Mouse (Mus musculus): Measurements from ENCODE around the gene Adam15. TPM values are rescaled to one million over a fixed set of nuclear protein-coding genes. Genes with fewer than 3 reads are reported as not detected.
A peak's percentile ranks its signal among the peaks of the same experiment; 100 is the strongest.

Gene Adam15
- total RNA-seq, 2 experiments from 2014 or later = 122 to 127 TPM

DNA sequence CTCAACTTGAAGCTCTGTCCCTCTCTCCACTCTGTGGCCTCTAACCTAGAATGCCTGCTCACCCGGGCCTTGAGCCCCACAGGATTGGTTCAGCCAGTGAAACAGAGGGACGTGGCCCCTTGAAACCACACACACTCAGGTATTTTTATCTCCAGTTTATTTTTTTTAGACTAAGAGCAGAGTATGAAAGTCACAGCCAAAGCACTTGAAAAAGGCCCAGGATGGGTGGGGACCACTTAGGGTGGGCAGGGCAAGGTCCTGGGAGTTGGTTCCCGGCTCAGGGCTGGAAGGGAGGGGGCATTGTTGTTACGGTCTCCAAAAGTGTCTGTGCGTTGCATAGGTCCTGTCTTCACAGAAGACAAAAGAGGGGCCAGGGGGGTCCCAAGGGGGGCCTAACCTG, 35.5 kb downstream of the Adam15 start:
- Histone ChIP-seq H3K27ac (peak overlapping the region; percentile 82), H3K4me3 (no peak overlapping the region)
- no peak for TF ChIP-seq CTCF (conservative IDR thresholded peaks at IDR 0.05)
- no peak for DNase-seq (ENCODE audit: low spot score in 2 of 2)

DNA sequence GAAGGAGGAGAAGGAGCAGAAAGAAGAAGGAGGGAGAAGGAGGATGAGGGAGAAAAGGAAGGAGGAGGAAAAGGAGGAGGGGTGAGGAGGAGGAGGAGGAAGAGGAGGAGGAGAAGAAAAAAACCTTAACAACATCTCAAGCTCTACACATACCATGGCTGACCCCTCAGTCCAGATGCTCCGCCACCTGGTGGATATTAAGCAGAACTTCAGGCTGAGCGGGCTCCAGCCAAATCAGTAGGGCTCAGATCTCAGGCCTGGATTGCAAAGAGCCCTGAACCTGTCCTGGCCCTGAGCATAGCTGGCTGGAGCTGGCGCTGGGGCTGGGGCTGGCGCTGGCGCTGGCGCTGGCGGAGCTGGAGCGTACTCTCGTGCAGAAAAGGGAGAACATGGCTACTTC, 41.7 kb downstream of the Adam15 start:
- no peak overlapping the region for H3K4me3 ChIP-seq
- H3K27ac ChIP-seq = no peak overlapping the region
- peak; percentile 85 for TF ChIP-seq CTCF (conservative IDR thresholded peaks at IDR 0.05)
- DNase-seq (ENCODE audit: low spot score in 2 of 2) = peak in 1 of 2 experiments; percentile 70

DNA sequence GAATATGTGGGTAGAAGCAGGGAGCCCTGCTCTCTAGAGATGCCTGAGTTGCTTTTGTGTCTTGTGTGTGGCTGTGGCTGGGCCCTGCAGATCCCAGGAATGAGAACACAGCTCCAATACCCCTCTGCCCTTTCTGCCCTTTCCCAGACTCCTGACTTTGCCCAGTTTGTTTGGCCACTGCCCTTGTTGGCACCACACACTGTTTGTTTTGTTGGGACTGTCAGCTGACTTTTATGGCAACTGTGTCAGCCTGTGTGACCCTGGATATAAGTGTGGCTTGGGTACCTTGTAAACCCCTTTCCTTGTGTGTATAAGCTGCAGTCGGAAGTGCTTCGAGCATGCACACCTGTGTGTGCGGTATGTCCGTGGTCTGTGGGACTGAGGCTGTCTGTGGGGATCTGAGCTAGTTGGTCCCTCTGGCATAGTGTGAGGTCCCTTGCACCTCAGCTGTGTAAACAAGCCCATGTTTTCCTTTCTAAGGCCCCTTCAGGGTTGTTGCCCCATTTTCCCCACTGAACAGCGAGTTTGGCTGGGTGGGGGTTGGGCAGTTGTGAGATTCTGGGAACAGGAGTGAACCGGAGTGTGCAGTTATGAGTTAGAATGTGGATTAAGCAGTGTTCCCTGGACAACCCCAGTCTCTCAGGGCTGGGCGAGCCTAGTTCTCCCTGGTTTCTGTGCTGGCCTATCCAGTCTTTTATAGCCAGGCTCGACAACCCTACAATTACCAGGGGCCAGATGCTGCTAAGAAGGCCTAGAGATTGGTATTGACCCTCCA, 44.1 kb downstream of the Adam15 start:
- Histone ChIP-seq H3K4me3 (no peak overlapping the region), H3K27ac (no peak overlapping the region)
- no peak for TF ChIP-seq CTCF (conservative IDR thresholded peaks at IDR 0.05)
- no peak for DNase-seq (ENCODE audit: low spot score in 2 of 2)

DNA sequence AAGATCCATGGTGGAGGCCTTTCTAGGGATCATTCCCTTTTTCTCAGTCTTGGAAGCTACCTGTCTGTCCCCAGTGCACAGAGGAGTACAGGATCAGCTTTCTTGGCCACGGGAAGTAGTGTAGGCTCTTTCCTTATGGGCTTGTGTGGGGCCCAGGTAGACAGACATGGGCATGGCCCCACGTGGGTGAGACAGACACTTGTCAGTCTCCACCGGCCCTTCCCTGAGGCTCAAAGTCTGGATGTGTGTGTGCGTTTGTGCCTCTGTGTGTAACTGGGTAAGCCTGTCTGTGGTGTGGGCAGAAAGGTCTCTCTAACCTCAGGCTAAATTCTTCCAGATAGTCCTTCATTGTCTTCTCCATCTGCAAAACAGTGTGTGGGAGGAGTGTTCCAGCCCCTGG, 44.7 kb downstream of the Adam15 start:
- DNase-seq (ENCODE audit: low spot score in 2 of 2) = no peak
- no peak for TF ChIP-seq CTCF (conservative IDR thresholded peaks at IDR 0.05)
- Histone ChIP-seq H3K4me3 (no peak overlapping the region), H3K27ac (no peak overlapping the region)

DNA sequence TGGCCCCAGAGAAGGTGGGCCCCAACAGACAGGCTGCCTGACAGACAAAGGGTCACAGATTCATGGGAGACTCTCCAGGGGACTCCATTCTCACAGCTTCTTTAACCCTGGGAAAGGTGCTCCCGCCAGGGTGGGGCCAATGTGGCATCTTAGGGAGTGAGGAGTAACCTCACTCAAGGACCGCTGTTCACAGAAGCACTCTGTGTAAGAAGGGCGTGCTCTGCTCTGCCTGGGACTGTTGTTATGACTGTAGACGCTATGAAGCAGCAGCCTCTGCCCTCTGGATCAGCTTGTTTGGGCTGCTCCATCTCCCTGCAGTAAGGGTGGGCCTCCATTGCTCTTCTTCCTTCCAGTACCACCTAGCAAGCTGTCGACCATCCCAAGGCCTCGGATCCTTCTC, 45.4 kb downstream of the Adam15 start:
- DNase-seq (ENCODE audit: low spot score in 2 of 2) = no peak
- TF ChIP-seq CTCF (conservative IDR thresholded peaks at IDR 0.05) = no peak
- Histone ChIP-seq H3K4me3 (no peak overlapping the region), H3K27ac (no peak overlapping the region)

DNA sequence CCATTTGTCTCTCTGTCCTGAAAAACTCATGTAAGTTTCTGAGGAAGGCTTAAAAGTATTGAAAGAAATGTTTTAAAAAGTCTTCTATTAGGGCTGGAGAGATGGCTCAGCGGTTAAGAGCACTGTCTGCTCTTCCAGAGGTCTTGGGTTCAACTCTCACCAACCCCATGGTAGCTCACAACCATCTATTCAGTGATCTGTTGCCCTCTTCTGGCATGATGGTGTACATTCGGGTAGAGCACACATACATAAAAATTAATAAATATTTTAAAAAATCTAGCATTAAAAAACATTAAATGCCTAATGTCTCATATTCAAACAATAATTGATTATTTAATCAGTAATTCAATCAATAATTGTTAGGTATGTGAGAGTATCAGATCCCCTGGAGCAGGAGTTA, 49.3 kb downstream of the Adam15 start:
- Histone ChIP-seq H3K27ac (no peak overlapping the region), H3K4me3 (no peak overlapping the region)
- TF ChIP-seq CTCF (conservative IDR thresholded peaks at IDR 0.05) = peak; percentile 59
- DNase-seq (ENCODE audit: low spot score in 2 of 2) = no peak

DNA sequence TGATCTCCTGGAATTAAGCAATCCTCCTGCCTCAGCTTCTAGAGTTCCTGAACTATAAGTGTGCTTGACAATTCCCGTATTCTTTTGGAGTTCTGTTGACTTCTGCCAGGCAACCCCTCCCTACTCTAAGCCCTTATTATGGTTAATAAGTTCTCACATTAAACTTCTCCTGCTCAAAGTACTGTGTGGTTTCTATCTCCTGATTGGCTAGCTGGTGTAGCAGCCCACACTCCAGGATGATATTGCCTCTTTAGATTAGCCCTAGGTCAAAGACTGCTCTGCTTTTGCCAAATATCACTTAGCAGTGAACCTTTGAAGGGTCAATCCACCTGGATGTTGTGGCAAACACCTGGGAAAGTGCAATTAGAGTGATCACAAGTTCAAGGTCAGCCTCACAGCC, 49.7 kb downstream of the Adam15 start:
- DNase-seq (ENCODE audit: low spot score in 2 of 2) = no peak
- Histone ChIP-seq H3K27ac (0 out of 2 replicates have a peak overlapping the region, but pooled peaks have one; percentile 43), H3K4me3 (peak overlapping the region; percentile 46; the same call in 1 of the 2 replicates)
- TF ChIP-seq CTCF (conservative IDR thresholded peaks at IDR 0.05) = no peak

DNA sequence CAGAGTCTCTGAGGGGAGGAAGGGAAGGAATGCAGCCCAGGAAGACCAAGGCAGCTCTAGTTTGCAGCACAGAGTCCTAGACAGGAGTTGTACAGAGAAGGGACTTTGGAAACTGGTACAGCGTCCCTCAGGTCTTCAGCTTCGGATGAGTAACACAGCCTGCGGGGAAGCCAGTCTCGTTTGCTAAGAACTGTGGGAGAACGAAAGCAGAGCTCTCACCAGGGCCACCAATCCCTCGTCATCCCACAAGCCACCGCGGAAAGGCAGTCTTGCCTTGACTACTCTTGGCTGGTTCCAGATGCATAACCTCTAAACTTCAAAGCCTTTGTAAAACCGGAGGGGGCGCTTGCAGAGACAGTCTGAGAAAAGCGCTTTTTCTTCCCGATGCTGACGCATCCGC, 50.3 kb downstream of the Adam15 start:
- Histone ChIP-seq H3K4me3 (peak overlapping the region; percentile 46), H3K27ac (peak overlapping the region; percentile 43; the same call in 1 of the 2 replicates)
- no peak for DNase-seq (ENCODE audit: low spot score in 2 of 2)
- peak; percentile 50 for TF ChIP-seq CTCF (conservative IDR thresholded peaks at IDR 0.05)

DNA sequence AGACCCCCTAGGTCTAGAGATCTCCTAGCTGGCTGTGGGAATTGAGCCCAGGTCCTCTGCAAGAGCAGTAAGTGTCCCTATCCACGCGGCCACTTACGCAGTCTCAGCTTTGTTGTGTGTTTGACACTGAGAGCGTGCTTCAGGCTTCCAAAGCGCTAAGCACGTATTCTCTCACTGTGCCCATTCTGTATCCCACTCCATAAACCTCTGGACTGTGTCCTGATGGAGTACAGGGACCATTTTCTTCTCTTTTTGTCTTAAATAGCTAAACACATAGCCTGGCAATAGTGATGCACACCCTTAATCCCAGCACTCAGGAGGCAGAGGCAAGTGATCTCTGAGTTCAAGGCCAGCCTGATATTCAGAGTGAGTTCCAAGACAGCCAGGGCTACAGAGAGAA, 50.9 kb downstream of the Adam15 start:
- DNase-seq (ENCODE audit: low spot score in 2 of 2) = no peak
- Histone ChIP-seq H3K4me3 (no peak overlapping the region), H3K27ac (no peak overlapping the region)
- no peak for TF ChIP-seq CTCF (conservative IDR thresholded peaks at IDR 0.05)

DNA sequence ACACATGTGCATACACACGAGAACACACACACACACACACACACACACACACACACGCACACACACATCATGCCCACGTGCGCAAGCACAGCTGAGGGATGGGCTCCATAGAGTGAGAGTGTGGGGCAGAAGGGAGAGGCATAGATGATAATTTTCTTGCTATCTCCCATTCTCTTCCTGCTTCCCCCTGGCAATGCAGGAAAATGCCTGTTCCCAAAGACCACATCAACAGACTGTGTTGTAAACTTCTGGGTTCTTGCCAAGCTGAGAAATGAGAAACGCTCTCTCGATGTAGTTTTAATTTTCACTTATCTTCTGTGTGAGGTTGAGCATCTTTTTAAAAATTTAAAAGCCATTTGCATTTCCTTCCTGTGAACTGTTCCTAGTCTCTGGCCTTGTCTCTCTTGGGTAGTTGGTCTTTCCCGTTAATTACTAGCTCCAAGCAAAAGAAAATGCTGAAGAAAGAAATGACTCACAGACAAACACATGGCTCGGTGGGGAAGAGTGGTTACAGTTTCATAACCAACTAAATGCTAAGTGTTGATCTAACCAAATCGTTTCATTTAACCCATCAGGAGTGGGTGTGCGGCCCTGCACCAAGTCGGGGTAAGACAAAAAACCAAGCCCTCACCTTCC, 52.9 kb downstream of the Adam15 start:
- Histone ChIP-seq H3K4me3 (no peak overlapping the region), H3K27ac (peak overlapping the region; percentile 87)
- TF ChIP-seq CTCF (conservative IDR thresholded peaks at IDR 0.05) = no peak
- DNase-seq (ENCODE audit: low spot score in 2 of 2) = no peak

DNA sequence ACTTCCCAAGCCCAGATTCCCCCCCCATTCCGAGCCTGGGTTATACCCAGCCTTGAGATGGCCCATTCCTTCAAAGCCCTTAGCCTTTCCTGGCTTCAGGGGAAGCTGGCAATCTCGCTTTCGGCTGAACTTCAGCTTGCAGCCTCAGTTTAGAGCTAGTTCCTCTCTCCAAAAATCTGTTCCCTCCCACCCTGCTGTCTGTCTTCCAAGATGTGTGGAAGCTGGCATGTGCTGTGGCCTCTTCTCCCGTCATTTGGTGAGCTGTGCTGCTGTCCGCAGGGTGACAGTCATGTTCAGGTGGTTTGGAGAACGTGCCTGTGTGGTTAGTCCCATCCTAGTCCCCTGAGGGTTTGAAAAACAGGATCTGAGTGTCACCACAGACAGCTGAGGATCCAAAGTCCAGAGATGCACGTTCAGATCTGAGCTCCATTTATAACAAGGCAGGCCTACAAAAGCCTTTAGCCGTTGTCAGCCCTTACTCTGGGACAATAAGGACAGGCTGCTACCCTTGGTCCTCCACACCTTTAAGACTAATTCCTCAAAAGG, 54.0 kb downstream of the Adam15 start:
- no peak for TF ChIP-seq CTCF (conservative IDR thresholded peaks at IDR 0.05)
- H3K4me3 ChIP-seq = no peak overlapping the region
- peak overlapping the region; percentile 87 for H3K27ac ChIP-seq
- DNase-seq (ENCODE audit: low spot score in 2 of 2) = peak in 1 of 2 experiments; percentile 41

DNA sequence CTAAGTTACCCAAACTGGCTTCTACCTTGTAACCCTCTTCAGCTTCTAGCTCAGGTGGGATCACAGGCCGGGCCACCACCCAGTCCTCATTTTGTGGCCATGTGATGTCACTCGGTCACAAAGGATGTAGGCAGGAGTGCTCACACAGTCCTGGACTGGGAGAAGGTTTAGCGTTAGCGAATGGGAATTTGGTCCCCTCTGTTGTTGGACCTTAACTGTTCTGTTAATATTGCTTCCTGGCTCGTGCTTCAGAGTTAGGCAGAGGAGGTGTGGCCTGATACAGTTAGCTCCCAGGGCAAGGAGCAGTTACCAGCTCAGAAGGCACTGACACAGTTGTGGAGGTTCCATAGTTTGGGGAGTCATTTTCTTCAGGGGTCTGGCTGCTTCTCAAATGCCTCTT, 55.6 kb downstream of the Adam15 start:
- DNase-seq (ENCODE audit: low spot score in 2 of 2) = no peak
- H3K27ac ChIP-seq = no peak overlapping the region
- TF ChIP-seq CTCF (conservative IDR thresholded peaks at IDR 0.05) = no peak
- no peak overlapping the region for H3K4me3 ChIP-seq

DNA sequence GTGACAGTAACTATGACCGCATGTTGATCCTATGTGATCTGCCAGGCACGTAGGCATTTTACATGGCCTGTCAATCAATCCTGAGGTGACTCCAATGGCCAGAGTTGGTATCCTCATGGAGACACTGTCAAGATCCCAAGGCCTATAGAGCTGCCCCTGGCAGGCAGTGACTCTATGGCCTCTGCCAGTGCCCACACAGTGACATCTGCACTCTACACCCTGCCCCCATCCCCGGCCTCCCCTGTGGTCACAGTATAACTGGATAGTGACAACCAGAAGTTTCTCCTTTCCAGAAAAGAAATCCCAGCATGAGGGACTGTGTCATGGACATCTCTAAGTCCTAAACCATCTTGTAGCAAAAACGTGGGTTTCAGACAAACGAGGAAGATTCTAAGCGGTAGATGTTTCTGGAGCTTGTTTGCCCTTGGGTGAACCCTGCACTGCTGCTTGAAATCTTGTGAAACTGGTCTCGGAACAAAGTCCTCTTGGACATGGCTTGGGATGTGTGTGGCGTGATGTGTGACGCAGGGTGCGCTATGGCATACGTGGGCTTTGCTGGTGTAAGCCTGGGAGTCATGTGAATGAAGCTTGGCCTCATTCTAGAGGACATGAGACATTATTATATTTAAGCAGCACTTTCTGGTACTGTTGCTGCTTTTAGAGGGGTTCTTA, 56.4 kb downstream of the Adam15 start:
- DNase-seq (ENCODE audit: low spot score in 2 of 2) = no peak
- Histone ChIP-seq H3K27ac (no peak overlapping the region), H3K4me3 (no peak overlapping the region)
- TF ChIP-seq CTCF (conservative IDR thresholded peaks at IDR 0.05) = no peak

All from layer of hippocampus, adult 2 months (tissue).